Comparison of ENCODE assay signal across 15 mouse cellular contexts in the genomic region with DNA sequence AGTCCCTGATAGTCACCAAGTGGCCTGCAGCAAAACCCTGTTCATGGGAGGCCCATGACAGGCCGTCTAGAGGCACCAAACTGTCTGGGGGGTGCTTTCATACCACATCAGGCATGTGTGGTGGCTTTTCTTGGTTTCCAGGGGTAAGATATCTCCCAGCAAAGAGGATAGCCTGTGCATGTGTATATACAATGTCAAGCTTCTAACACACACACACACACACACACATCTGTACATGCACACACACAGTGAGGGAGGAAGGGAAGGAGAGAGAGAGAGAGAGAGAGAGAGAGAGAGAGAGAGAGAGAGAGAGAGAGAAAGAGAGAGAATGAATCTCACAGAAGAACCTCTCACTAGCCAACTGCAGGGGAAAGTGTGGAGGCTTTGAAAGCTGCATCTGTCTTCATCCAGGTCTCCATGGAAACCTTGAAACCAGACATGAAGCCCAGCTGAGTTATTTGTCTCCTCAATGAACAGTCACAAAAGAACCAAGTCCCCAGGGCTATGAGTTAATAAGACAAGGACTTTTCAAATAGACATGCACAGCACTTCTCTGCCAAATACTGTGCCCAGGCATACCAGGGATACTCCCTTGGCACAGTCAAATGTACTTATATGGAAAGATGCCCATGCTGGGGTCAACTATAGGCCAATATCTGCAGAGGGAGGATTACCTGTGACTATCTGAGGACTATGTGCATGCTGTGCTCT. TPM values are rescaled to one million over a fixed set of nuclear protein-coding genes. Genes with fewer than 3 reads are reported as not detected.
DNase-seq lines count a peak whose midpoint lies in the region; ATAC-seq and TF ChIP-seq lines count a peak whose summit lies in the region.
"Had no signal": no experiment of that assay in that cellular context is flagged by ENCODE, and none has a peak within 500 bp of the region (broad histone marks: within the 10 kb centered on the region; RNA-seq: fewer than 3 reads in every experiment).

No protein-coding gene starts in this region.

- no peak overlapping the region for H3K9ac ChIP-seq in forebrain, embryonic 15.5 days (replicated peaks)
- no peak overlapping the region for H3K9ac ChIP-seq in midbrain, embryonic 11.5 days (ENCODE audit: low read length)
- H3K9ac ChIP-seq in liver, postnatal 0 days (replicated peaks), result no peak overlapping the region
- H3K9ac ChIP-seq: liver, embryonic 12.5 days; midbrain, embryonic 12.5 days had no signal

- no peak for DNase-seq in frontal cortex, postnatal 25 days (ENCODE audit: low spot score in 2 of 2)
- peak; percentile 84 for DNase-seq in brain, adult 2 months (ENCODE audit: low read depth, low spot score)
- DNase-seq in midbrain, embryonic 11.5 days (ENCODE audit: low spot score, missing footprints), result peak; percentile 84
- no peak for DNase-seq in T-cell, adult 2 months (ENCODE audit: low spot score)
- DNase-seq in liver, postnatal 0 days, result no peak
- DNase-seq: adrenal gland, postnatal 10 days; B cell, adult 2 months; kidney, postnatal 25 days had no signal

- 13% methylated on average over 1 of the region's 1 CpGs for WGBS in forebrain, embryonic 15.5 days
- 22% methylated on average over 1 of the region's 1 CpGs for WGBS in midbrain, embryonic 11.5 days
- 23% methylated on average over 1 of the region's 1 CpGs for WGBS in liver, postnatal 0 days (ENCODE audit: insufficient replicate concordance)

- no peak overlapping the region for H3K4me2 ChIP-seq in forebrain, embryonic 15.5 days (replicated peaks)
- no peak overlapping the region for H3K4me2 ChIP-seq in midbrain, embryonic 11.5 days
- no peak overlapping the region for H3K4me2 ChIP-seq in liver, postnatal 0 days (ENCODE audit: low read depth, low read length)
- H3K4me2 ChIP-seq: liver, embryonic 12.5 days; midbrain, embryonic 12.5 days had no signal

- TF ChIP-seq CTCF in liver, postnatal 0 days (IDR thresholded peaks at IDR 0.05; ENCODE audit: low read depth), result no peak

- TF ChIP-seq EP300 in liver, postnatal 0 days (IDR thresholded peaks at IDR 0.05; ENCODE audit: low read depth), result no peak

- H3K4me3 ChIP-seq in forebrain, embryonic 15.5 days, result no peak overlapping the region
- H3K4me3 ChIP-seq in midbrain, embryonic 11.5 days (ENCODE audit: low read depth, low read length), result no peak overlapping the region
- H3K4me3 ChIP-seq in liver, postnatal 0 days (ENCODE audit: low read depth, low read length), result no peak overlapping the region
- H3K4me3 ChIP-seq: liver, embryonic 12.5 days; midbrain, embryonic 12.5 days had no signal

- peaks cover 15% of the 10 kb centered on the region for H3K4me1 ChIP-seq in forebrain, embryonic 15.5 days
- H3K4me1 ChIP-seq in midbrain, embryonic 11.5 days (ENCODE audit: control insufficient read depth, insufficient read depth, low read length), result peaks cover 10% of the 10 kb centered on the region
- H3K4me1 ChIP-seq in liver, postnatal 0 days (ENCODE audit: insufficient read depth), result no peaks in the 10 kb centered on the region
- H3K4me1 ChIP-seq: liver, embryonic 12.5 days had no signal

- no peaks in the 10 kb centered on the region for H3K9me3 ChIP-seq in forebrain, embryonic 15.5 days
- no peaks in the 10 kb centered on the region for H3K9me3 ChIP-seq in midbrain, embryonic 11.5 days (ENCODE audit: control insufficient read depth, low read length)
- no peaks in the 10 kb centered on the region for H3K9me3 ChIP-seq in liver, postnatal 0 days (ENCODE audit: low read length)
- H3K9me3 ChIP-seq: liver, embryonic 12.5 days; midbrain, embryonic 12.5 days had no signal

- no peaks in the 10 kb centered on the region for H3K36me3 ChIP-seq in forebrain, embryonic 15.5 days
- no peaks in the 10 kb centered on the region for H3K36me3 ChIP-seq in midbrain, embryonic 11.5 days (ENCODE audit: control insufficient read depth, insufficient read depth, low read length)
- H3K36me3 ChIP-seq in liver, postnatal 0 days (replicated peaks; ENCODE audit: insufficient read depth, low read length), result no peaks in the 10 kb centered on the region
- H3K36me3 ChIP-seq: liver, embryonic 12.5 days; midbrain, embryonic 12.5 days had no signal

- H3K27me3 ChIP-seq in forebrain, embryonic 15.5 days, result no peaks in the 10 kb centered on the region
- H3K27me3 ChIP-seq in midbrain, embryonic 11.5 days (ENCODE audit: control insufficient read depth, insufficient read depth, low read length), result no peaks in the 10 kb centered on the region
- no peaks in the 10 kb centered on the region for H3K27me3 ChIP-seq in liver, postnatal 0 days (ENCODE audit: insufficient read depth, low read length)
- H3K27me3 ChIP-seq: liver, embryonic 12.5 days; midbrain, embryonic 12.5 days had no signal

- peak; percentile 84 for ATAC-seq in frontal cortex, adult (ENCODE audit: low TSS enrichment)
- ATAC-seq in forebrain, embryonic 15.5 days (replicated peaks), result peak; percentile 74
- no peak for ATAC-seq in midbrain, embryonic 11.5 days (ENCODE audit: low FRiP score)
- no peak for ATAC-seq in cerebellum, adult (ENCODE audit: insufficient number of reproducible peaks, low FRiP score, low TSS enrichment)
- ATAC-seq in liver, postnatal 0 days, result no peak
- ATAC-seq: liver, embryonic 12.5 days had no signal

- H3K27ac ChIP-seq in forebrain, embryonic 15.5 days (replicated peaks), result peak overlapping the region; percentile 36
- H3K27ac ChIP-seq in midbrain, embryonic 11.5 days (ENCODE audit: low read depth, low read length), result no peak overlapping the region
- H3K27ac ChIP-seq in liver, postnatal 0 days (ENCODE audit: low read depth), result no peak overlapping the region
- H3K27ac ChIP-seq: liver, embryonic 12.5 days; midbrain, embryonic 12.5 days had no signal

RNA-seq across cellular contexts. Expression of a gene that starts 46.9 kb away (rescaled TPM):
- 2.3 and 2.6 TPM in 2 replicates for polyA plus RNA-seq in forebrain, embryonic 15.5 days (2015; fragmentation: Nextera tagmentation; extraction: Ambion mirVana)
- 0.15 and 0.18 TPM in 2 replicates for polyA plus RNA-seq in midbrain, embryonic 11.5 days (2014; fragmentation: Nextera tagmentation; extraction: Ambion mirVana)
- not detected in 2 replicates for polyA plus RNA-seq in liver, postnatal 0 days (2015; fragmentation: Nextera tagmentation; extraction: Ambion mirVana)
- polyA plus RNA-seq: heart, embryonic 14.5 days; liver, embryonic 12.5 days; testis, adult 2 months had no signal

Comparison
In these comparisons a context has a peak if more than half of its experiments do, and no peak if none do; other contexts are left out.
1. ATAC-seq: peak in frontal cortex, adult (single experiment) and forebrain, embryonic 15.5 days (single experiment); none in midbrain, embryonic 11.5 days (single experiment), cerebellum, adult (single experiment) and liver, postnatal 0 days (single experiment).
2. DNase-seq: peak in brain, adult 2 months (single experiment) and midbrain, embryonic 11.5 days (single experiment); none in frontal cortex, postnatal 25 days (0 of 2), T-cell, adult 2 months (single experiment) and liver, postnatal 0 days (single experiment).